ENCODE assay signal across 24 mouse cellular contexts in the genomic region with DNA sequence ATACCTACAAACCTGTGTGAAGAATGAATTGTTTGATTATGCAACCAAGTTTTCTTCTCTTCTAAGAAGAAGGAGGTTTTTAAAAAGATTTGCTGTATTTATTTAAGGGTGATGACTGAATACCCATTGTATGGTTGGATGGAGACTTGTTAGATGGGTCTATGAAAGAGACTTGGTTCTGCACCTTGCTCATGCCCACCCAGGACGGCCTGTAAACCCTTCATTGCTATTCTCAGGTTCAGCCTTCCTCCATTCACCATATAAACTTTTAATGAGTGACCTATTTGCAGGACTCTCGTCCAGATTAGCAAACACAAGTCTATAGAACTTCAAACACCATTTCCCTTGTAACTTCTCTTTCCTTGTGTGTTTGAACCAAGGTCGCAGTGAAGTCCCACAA.
"Had no signal": no experiment of that assay in that cellular context is flagged by ENCODE, and none has a peak within 500 bp of the region (broad histone marks: within the 10 kb centered on the region; RNA-seq: fewer than 3 reads in every experiment).

No protein-coding gene starts in this region.

- H3K4me3 ChIP-seq: gastrocnemius, adult 2 months; heart, embryonic 10.5 days; heart, embryonic 12.5 days; hindbrain, embryonic 10.5 days; hindbrain, embryonic 12.5 days; intestine, embryonic 15.5 days; layer of hippocampus, adult 2 months; left cerebral cortex, adult 2 months; limb, embryonic 12.5 days had no signal

- H3K4me1 ChIP-seq: heart, embryonic 10.5 days; heart, embryonic 12.5 days; hindbrain, embryonic 10.5 days; hindbrain, embryonic 12.5 days; intestine, embryonic 15.5 days; limb, embryonic 12.5 days had no signal

- DNase-seq: gastrocnemius, adult 2 months; gastrocnemius, postnatal 10 days; gastrocnemius, postnatal 25 days; heart, adult 18-20 months; heart, postnatal 10 days; heart, postnatal 4 days; kidney, adult 18-20 months; kidney, adult 8-10 months; kidney, postnatal 10 days; kidney, postnatal 25 days; kidney, postnatal 4 days; liver had no signal

- H3K9me3 ChIP-seq: heart, embryonic 10.5 days; hindbrain, embryonic 10.5 days; hindbrain, embryonic 12.5 days; intestine, embryonic 15.5 days; limb, embryonic 12.5 days had no signal

- H3K27ac ChIP-seq: gastrocnemius, adult 2 months; heart, embryonic 10.5 days; hindbrain, embryonic 10.5 days; hindbrain, embryonic 12.5 days; hindbrain, embryonic 14.5 days; intestine, embryonic 15.5 days; layer of hippocampus, adult 2 months; left cerebral cortex, adult 2 months; limb, embryonic 12.5 days had no signal

- ATAC-seq: hindbrain, embryonic 16.5 days; inflammation-experienced regulatory T-cells, adult 6 months; intestine, embryonic 15.5 days; intestine, postnatal 0 days had no signal

- H3K27me3 ChIP-seq: heart, embryonic 12.5 days; hindbrain, embryonic 12.5 days; intestine, embryonic 15.5 days; limb, embryonic 12.5 days had no signal

- H3K36me3 ChIP-seq: hindbrain, embryonic 10.5 days; hindbrain, embryonic 12.5 days; intestine, embryonic 15.5 days; limb, embryonic 12.5 days had no signal

- H3K9ac ChIP-seq: heart, embryonic 12.5 days; hindbrain, embryonic 12.5 days; hindbrain, embryonic 14.5 days; intestine, embryonic 15.5 days; limb, embryonic 12.5 days had no signal

- H3K4me2 ChIP-seq: heart, embryonic 12.5 days; hindbrain, embryonic 12.5 days; hindbrain, embryonic 14.5 days; intestine, embryonic 15.5 days; limb, embryonic 12.5 days had no signal
